Mouse (Mus musculus) thymus, postnatal 0 days (tissue): ENCODE results near the gene Cyp1b1. TPM values are rescaled to one million over a fixed set of nuclear protein-coding genes. Genes with fewer than 3 reads are reported as not detected.

Experiments
- DNase-seq: peaks from one replicate; pipeline ENCODE4 v3.0.0-alpha.2; 2015; ENCODE audit warnings: low spot score
- polyA plus RNA-seq: library from polyadenylated mRNA; unstranded; fragments of >200 nt; fragmentation: Nextera tagmentation; extraction: Ambion mirVana; gene quantifications from 2 replicates; pipeline ENCODE4 v1.2.1, GENCODE M21; 2015

Gene Cyp1b1
- polyA plus RNA-seq = 2.7 and 2.9 TPM in 2 replicates

- DNase-seq = peak; percentile 8
These were observed at the start of gene Cyp1b1 for GRCm38 (mm10) chr17:79714931-79715637. TSS of gene Cyp1b1 (minus strand) at chr17:79715061.

DNA sequence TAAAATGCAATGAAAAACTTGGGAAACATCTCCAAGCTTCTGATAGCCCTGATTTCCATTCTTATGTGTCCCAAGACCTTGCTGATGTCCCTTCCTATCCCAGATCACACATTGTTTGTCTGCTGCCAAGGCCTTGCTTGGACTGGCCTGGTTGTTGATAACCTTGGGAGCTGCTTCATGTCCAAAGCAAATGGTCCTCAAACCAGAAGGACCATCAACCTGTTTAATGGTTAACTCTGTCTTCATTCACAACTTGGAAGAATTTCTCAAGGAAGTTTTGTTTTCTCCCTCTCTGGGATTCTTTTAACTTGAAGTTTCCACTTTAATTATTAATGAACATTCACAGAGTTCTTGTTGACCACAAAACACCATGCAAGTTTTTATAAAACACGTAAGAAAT lies 47.0 kb upstream of the Cyp1b1 start:
- no peak for DNase-seq

- no peak for DNase-seq
These were observed 39.0 kb upstream of the Cyp1b1 start for GRCm38 (mm10) chr17:79753831-79754230.

DNA sequence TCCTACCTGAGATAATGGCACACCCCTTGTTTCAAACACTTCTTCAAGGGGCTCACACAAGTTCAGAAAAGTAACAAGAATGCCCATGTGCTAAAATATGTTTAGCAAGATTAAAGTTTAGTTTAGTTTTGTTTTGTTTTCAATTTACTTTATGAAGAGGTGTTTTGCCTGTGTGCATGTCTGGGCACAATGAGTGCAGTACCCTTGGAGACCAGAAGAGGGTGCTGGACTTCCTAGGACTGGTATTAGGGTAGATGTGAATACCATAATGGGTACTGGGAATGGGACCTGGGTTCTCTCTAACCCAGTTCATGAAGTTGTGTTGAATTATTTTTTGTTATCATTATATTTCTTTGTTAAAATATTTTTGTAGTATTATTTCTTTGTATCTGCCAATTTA lies 38.0 kb upstream of the Cyp1b1 start:
- peak; percentile 43 for DNase-seq

- no peak for DNase-seq
These were observed 36.9 kb upstream of the Cyp1b1 start for GRCm38 (mm10) chr17:79751661-79752191.

DNA sequence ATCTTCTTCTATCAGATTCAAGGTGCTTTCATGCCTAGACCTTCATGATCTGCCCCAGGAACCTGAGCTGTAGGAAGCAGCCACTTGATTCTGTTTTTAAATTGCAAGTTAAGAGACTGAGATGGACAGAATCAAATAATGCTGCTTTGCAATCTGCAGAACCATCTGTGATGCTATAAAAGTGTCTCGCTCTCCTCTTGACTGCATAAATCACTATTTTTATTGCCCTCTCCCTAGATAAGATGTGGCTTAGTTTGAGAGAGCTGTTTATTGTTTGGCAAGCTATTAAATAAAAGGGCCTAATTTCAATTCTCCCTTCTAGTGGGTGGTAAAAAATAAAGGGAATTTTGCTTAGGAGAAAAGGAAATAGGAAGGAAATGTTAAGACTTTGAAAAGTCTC lies 34.8 kb upstream of the Cyp1b1 start:
- no peak for DNase-seq

DNA sequence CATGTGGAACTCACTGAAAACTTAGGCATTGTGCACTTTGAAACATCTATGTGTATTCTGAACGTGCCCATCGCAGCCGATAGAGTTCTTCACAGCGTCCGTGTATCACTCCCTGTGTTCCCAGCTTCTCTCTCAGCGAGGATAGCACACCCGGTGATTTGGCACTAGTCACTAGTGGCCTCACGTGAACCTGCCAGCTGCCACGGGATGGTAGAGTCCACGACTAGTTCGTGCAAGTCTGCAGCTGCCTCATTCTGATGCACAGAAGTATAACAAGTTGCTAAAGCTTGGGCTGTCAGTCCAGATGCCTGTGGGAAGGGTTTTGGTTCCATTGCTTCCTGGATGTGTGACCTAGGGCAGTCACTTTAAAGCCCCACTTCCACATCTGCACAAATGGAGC lies 32.1 kb upstream of the Cyp1b1 start:
- DNase-seq = no peak

GRCm38 (mm10) chr17:79746146-79746591 lies 31.3 kb upstream of the Cyp1b1 start:
- no peak for DNase-seq

- DNase-seq = no peak
These were observed 30.3 kb upstream of the Cyp1b1 start for GRCm38 (mm10) chr17:79745051-79745731.

DNA sequence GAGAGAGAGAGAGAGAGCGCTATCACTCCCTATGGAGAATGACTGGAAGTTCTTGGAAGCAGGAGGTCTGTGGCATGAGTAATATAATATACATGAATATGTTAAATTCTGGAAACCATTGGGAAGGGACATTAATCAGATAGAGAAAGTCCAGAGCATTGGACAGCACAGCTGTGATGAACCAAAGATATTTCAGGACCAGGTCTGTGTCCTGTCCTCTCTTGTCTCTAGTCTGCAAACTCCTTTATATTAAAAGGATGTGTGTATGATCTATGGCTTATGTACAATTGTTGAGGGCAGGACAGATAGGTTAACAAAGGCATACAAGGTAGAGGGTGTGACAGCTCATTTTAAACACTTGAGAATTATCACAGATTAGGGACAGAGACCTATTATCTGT lies 28.6 kb upstream of the Cyp1b1 start:
- no peak for DNase-seq

DNA sequence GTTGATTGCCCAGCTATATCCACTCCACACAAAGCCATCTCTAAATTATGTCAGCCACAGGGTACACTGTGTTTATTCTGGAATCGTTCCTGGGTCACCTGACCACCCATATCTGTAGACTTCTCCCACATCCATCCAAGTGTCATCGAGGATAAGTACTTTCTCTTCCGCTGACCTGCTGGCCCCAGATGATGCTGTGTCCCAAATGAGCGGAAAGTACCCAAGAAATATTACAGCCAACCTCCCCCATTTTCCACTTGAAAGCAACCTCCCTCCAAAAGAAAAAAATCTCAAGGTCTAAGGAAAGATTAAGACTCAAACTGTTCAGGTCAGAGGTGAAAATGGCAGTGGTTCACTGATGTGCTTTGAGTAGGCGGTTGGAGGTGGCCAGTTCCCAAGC lies 27.8 kb upstream of the Cyp1b1 start:
- no peak for DNase-seq

GRCm38 (mm10) chr17:79738847-79739498 lies 24.1 kb upstream of the Cyp1b1 start:
- no peak for DNase-seq

DNA sequence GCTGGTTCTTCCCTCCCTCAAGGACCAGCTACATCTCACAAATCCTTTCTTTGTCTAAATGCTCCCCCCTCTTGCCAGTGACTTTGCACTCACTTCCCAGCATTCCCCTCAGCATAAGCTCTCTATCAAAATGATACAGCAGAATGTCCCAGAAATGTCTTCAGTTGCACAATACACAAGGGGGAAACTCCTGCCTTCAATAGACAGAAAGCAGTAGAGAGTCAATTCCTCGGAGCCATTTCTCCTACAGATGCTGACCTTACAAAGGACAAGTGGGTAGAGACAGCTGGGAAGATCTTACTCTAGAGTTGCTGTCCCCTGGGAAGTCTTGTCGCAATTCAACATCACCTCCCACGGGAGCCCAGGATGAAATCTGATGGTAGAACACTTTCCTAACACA lies 22.7 kb upstream of the Cyp1b1 start:
- no peak for DNase-seq

DNA sequence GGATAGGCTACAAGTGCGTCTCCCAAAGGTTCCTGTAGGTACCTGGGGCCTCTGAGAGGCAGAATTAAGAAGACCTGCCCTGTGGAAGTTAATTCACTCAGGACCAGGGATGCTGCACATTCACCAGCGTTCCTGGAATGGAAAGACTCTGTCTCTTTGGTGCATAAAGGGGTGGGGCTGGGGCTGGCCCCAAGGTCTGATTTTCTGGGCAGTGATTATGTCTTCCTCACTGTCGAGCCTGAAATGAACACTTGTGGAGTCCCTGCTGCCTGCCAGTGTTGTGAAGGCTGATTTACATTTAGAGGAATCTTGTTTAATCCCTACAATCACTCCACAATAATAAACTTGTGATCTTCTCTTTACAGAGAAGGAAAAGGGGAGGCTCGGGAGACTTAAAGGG lies 18.2 kb upstream of the Cyp1b1 start:
- no peak for DNase-seq

DNA sequence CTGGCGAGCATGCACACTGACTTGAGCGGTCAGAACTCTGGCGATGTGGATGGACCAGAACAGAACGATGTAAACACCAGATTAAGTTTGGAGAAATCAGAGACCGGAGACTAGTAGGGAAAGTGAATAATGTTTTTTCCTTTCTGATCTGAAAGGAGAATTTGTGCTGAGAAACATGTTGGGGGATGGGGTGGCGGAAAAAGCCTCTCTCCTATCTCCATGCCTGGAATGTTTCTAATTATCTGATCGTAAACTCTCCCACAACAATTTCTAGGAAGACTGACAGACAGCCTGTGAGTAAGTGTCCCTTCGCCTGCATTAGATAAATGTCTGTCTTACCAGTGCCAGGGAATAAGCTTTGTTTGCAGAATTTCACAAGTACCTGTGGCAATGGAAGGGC lies 16.1 kb upstream of the Cyp1b1 start:
- no peak for DNase-seq

- DNase-seq = no peak
These were observed 14.0 kb upstream of the Cyp1b1 start for GRCm38 (mm10) chr17:79728585-79729503.

DNA sequence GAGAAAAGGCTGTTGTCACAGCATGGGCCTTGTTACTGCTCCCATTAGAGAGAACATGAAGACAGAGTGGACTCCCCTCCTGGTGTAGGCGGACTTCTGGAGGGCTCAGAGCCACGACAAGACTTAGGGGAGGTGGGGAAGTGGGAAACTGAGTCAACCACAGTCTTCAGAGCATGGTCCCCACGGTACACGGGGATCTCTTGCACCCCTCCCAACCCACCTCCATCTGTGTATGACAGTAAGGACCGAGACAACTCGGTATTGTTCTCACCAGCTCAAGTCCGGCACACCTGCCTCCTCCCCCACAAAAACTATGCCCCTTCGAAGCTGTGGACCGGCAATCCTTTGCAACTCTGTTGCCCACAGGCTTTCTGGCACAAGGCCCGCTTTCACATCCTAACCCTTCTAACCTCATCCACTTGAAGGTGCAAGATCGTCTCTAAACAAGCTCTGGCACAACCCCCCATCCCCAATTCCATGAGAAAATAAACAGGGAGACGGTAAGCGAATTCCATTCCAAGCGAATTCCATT lies 13.3 kb upstream of the Cyp1b1 start:
- DNase-seq = no peak

DNA sequence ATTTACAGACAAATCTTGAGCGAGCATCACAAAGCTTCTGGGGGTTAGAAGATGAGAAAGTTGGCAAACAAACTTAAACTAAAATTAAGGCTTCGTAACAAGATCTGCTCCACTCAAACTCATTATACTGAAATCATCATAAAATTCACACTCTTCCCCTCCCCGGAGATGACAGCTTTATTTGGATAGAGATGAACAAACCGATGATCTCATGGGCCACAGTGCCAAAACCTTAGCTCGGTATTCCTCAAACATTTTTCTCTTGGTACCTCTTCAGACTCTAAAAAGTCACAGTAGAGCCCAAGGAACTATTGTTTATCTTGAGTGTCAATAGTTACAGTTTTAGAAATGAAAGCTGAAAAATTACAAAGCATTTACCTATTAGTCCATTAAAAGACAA lies 11.8 kb upstream of the Cyp1b1 start:
- DNase-seq = no peak

GRCm38 (mm10) chr17:79720681-79721080 lies 5.8 kb upstream of the Cyp1b1 start:
- no peak for DNase-seq

GRCm38 (mm10) chr17:79715649-79716143 lies 835 bp upstream of the Cyp1b1 start:
- DNase-seq = peak; percentile 92
